Comparison of ENCODE assay signal across 8 mouse cellular contexts in genomic region chr2:166097443-166098291, GRCm38 (mm10). TPM values are rescaled to one million over a fixed set of nuclear protein-coding genes. Genes with fewer than 3 reads are reported as not detected.
DNase-seq lines count a peak whose midpoint lies in the region; ATAC-seq and TF ChIP-seq lines count a peak whose summit lies in the region.

No protein-coding gene starts in this region.

- 0 out of 2 replicates have a peak, but pooled peaks cover 2% of the 10 kb centered on the region for H3K9me3 ChIP-seq in heart, embryonic 16.5 days (replicated peaks; ENCODE audit: control insufficient read depth, low read length)
- no peaks in the 10 kb centered on the region for H3K9me3 ChIP-seq in lung, embryonic 14.5 days (ENCODE audit: low read depth, low read length)

- peak overlapping the region; percentile 41; the same call in 1 of the 2 replicates for H3K9ac ChIP-seq in heart, embryonic 16.5 days (ENCODE audit: low read length)
- no peak overlapping the region for H3K9ac ChIP-seq in lung, embryonic 14.5 days

- H3K27me3 ChIP-seq in spleen, adult 2 months (ENCODE audit: control insufficient read depth, insufficient read depth, low read length) = no peaks in the 10 kb centered on the region
- no peaks in the 10 kb centered on the region for H3K27me3 ChIP-seq in heart, embryonic 16.5 days (ENCODE audit: control insufficient read depth, insufficient read depth, low read length)
- H3K27me3 ChIP-seq in lung, embryonic 14.5 days (ENCODE audit: insufficient read depth, low read length) = no peaks in the 10 kb centered on the region

- peak; percentile 38 to 60 for DNase-seq in adrenal gland, postnatal 36 days
- DNase-seq in adrenal gland, adult 8-10 months = no peak
- DNase-seq in spleen, adult 2 months (ENCODE audit: low read depth in 1 of 2, low spot score in 2 of 2) = peak; percentile 12 to 31
- DNase-seq in spleen, postnatal 4 days (ENCODE audit: low spot score in 2 of 2) = no peak
- peak; percentile 77 for DNase-seq in lung, embryonic 14.5 days
- DNase-seq in thymus, postnatal 25 days = peak; percentile 24
- DNase-seq in right cerebral cortex, postnatal 10 days (ENCODE audit: low spot score in 2 of 2) = no peak

- no peak overlapping the region for H3K27ac ChIP-seq in spleen, adult 2 months (ENCODE audit: insufficient read depth, low read length)
- H3K27ac ChIP-seq in heart, embryonic 16.5 days (ENCODE audit: low read length) = peak overlapping the region; percentile 37
- H3K27ac ChIP-seq in lung, embryonic 14.5 days (ENCODE audit: low read depth) = no peak overlapping the region

- no peak for TF ChIP-seq POLR2A in spleen, adult 2 months (IDR thresholded peaks at IDR 0.05; ENCODE audit: low read depth, low read length)

- ATAC-seq in heart, embryonic 16.5 days (replicated peaks; ENCODE audit: extremely low read depth, insufficient read depth, low FRiP score) = no peak
- ATAC-seq in lung, embryonic 14.5 days (ENCODE audit: insufficient read depth) = no peak

- peak; percentile 29; the same call in 1 of the 2 replicates for TF ChIP-seq CTCF in spleen, adult 2 months (IDR thresholded peaks at IDR 0.05; ENCODE audit: extremely low read depth, insufficient read depth, insufficient read length, insufficient replicate concordance)
- peak; percentile 67 for TF ChIP-seq CTCF in lung, embryonic 14.5 days (IDR thresholded peaks at IDR 0.05; ENCODE audit: low read depth)

- no peaks in the 10 kb centered on the region; the same call in 1 of the 2 replicates for H3K4me1 ChIP-seq in spleen, adult 2 months (ENCODE audit: control insufficient read depth, insufficient read depth, insufficient read length)
- H3K4me1 ChIP-seq in heart, embryonic 16.5 days (ENCODE audit: control insufficient read depth, insufficient read depth, low read length) = peaks cover 40% of the 10 kb centered on the region
- H3K4me1 ChIP-seq in lung, embryonic 14.5 days (ENCODE audit: insufficient read depth) = no peaks in the 10 kb centered on the region

- WGBS in spleen, adult 2 months = 73% methylated on average over 18 of the region's 18 CpGs
- WGBS in heart, embryonic 16.5 days = 65% methylated on average over 18 of the region's 18 CpGs
- WGBS in lung, embryonic 14.5 days = 71% methylated on average over 18 of the region's 18 CpGs

- no peak overlapping the region for H3K4me2 ChIP-seq in heart, embryonic 16.5 days (ENCODE audit: low read depth, low read length)
- no peak overlapping the region for H3K4me2 ChIP-seq in lung, embryonic 14.5 days

- H3K36me3 ChIP-seq in spleen, adult 2 months (ENCODE audit: control insufficient read depth, insufficient read depth, low read length) = no peaks in the 10 kb centered on the region
- peaks cover 14% of the 10 kb centered on the region for H3K36me3 ChIP-seq in heart, embryonic 16.5 days (ENCODE audit: control insufficient read depth, insufficient read depth)
- H3K36me3 ChIP-seq in lung, embryonic 14.5 days (ENCODE audit: insufficient read depth) = no peaks in the 10 kb centered on the region

- no peak overlapping the region for H3K4me3 ChIP-seq in spleen, adult 2 months (ENCODE audit: extremely low read depth, insufficient read depth, insufficient read length)
- H3K4me3 ChIP-seq in heart, embryonic 16.5 days (ENCODE audit: low read length) = no peak overlapping the region
- H3K4me3 ChIP-seq in lung, embryonic 14.5 days (ENCODE audit: low read depth, low read length) = no peak overlapping the region

RNA-seq across cellular contexts. Expression of gene Sulf2, which starts 57.8 kb away (rescaled TPM):
- 100 to 1,000 TPM in 1 of 2 experiments, 10 to 100 TPM in 1; 51.6 to 117 TPM for total RNA-seq in adrenal gland, postnatal 36 days (2021)
- 100 to 1,000 TPM in 2 of 4 experiments, 10 to 100 TPM in 2; 44.6 to 150 (median 89.6) TPM for total RNA-seq in adrenal gland, adult 8-10 months (2022)
- polyA plus RNA-seq in spleen, adult 2 months (2012; rRNA removed) = 20.0 and 24.2 TPM in 2 replicates
- polyA plus RNA-seq in heart, embryonic 16.5 days (2015; fragmentation: Nextera tagmentation; extraction: Ambion mirVana) = 61.8 and 73.3 TPM in 2 replicates
- 51.1 and 57.6 TPM in 2 replicates for polyA plus RNA-seq in lung, embryonic 14.5 days (2014; fragmentation: Nextera tagmentation; extraction: Ambion mirVana)

Comparison
In these comparisons a context has a peak if more than half of its experiments do, and no peak if none do; other contexts are left out.
1. DNase-seq: peak in adrenal gland, postnatal 36 days (2 of 2), spleen, adult 2 months (2 of 2), lung, embryonic 14.5 days (single experiment) and thymus, postnatal 25 days (single experiment); none in adrenal gland, adult 8-10 months (single experiment), spleen, postnatal 4 days (0 of 2) and right cerebral cortex, postnatal 10 days (0 of 2).